Mouse (Mus musculus): ENCODE data around the gene Med29. TPM values are rescaled to one million over a fixed set of nuclear protein-coding genes. Genes with fewer than 3 reads are reported as not detected.
A peak's percentile ranks its signal among the peaks of the same experiment; 100 is the strongest.

The Med29 gene
- polyA plus RNA-seq, 1 experiment: 58.0 TPM

- Histone ChIP-seq H3K36me3 (ENCODE audit: control insufficient read depth, insufficient read depth, low read length) (peaks cover 7% of the 10 kb centered on the region; the same call in 1 of the 2 replicates), H3K27ac (ENCODE audit: insufficient read depth, low read depth, low read length) (peak overlapping the region; percentile 68), H3K4me1 (ENCODE audit: control insufficient read depth, insufficient read depth, insufficient read length, low read length) (peaks cover 27% of the 10 kb centered on the region), H3K4me3 (ENCODE audit: low read depth, low read length) (no peak overlapping the region), H3K27me3 (ENCODE audit: control insufficient read depth, insufficient read depth, low read length) (no peaks in the 10 kb centered on the region)
- TF ChIP-seq CTCF (IDR thresholded peaks at IDR 0.05; ENCODE audit: extremely low read depth, insufficient read length, insufficient replicate concordance, low read depth, low read length) (no peak), POLR2A (IDR thresholded peaks at IDR 0.05; ENCODE audit: low read depth, low read length) (no peak)
- WGBS: 68% methylated on average over 7 of the region's 7 CpGs
Observed at GRCm38 (mm10) chr7:28386007-28386406, 6.5 kb downstream of the Med29 start.

- 89% methylated on average over 9 of the region's 9 CpGs for WGBS
- Histone ChIP-seq H3K27me3 (ENCODE audit: control insufficient read depth, insufficient read depth, low read length) (no peaks in the 10 kb centered on the region), H3K4me3 (ENCODE audit: low read depth, low read length) (no peak overlapping the region), H3K36me3 (ENCODE audit: control insufficient read depth, insufficient read depth, low read length) (peaks cover 5% of the 10 kb centered on the region; the same call in 1 of the 2 replicates), H3K4me1 (ENCODE audit: control insufficient read depth, insufficient read depth, insufficient read length, low read length) (peaks cover 34% of the 10 kb centered on the region), H3K27ac (ENCODE audit: insufficient read depth, low read depth, low read length) (peak overlapping the region; percentile 51)
- TF ChIP-seq CTCF (IDR thresholded peaks at IDR 0.05; ENCODE audit: extremely low read depth, insufficient read length, insufficient replicate concordance, low read depth, low read length): no peak
- TF ChIP-seq POLR2A (IDR thresholded peaks at IDR 0.05; ENCODE audit: low read depth, low read length): no peak
Observed at GRCm38 (mm10) chr7:28385196-28385595, 7.3 kb downstream of the Med29 start.

- peak overlapping the region; percentile 98 for H3K27ac ChIP-seq (ENCODE audit: insufficient read depth, low read depth, low read length)
- H3K36me3 ChIP-seq (ENCODE audit: control insufficient read depth, insufficient read depth, low read length): 0 out of 2 replicates have a peak, but pooled peaks cover 2% of the 10 kb centered on the region
- WGBS: 69% methylated on average over 6 of the region's 6 CpGs
- TF ChIP-seq CTCF (IDR thresholded peaks at IDR 0.05; ENCODE audit: extremely low read depth, insufficient read length, insufficient replicate concordance, low read depth, low read length): no peak
- TF ChIP-seq POLR2A (IDR thresholded peaks at IDR 0.05; ENCODE audit: low read depth, low read length): no peak
- no peak overlapping the region for H3K4me3 ChIP-seq (ENCODE audit: low read depth, low read length)
- peaks cover 34% of the 10 kb centered on the region for H3K4me1 ChIP-seq (ENCODE audit: control insufficient read depth, insufficient read depth, insufficient read length, low read length)
- H3K27me3 ChIP-seq (ENCODE audit: control insufficient read depth, insufficient read depth, low read length): no peaks in the 10 kb centered on the region
Observed at GRCm38 (mm10) chr7:28384162-28384561, 8.3 kb downstream of the Med29 start.

- Histone ChIP-seq H3K27ac (ENCODE audit: insufficient read depth, low read depth, low read length) (peak overlapping the region; percentile 98), H3K36me3 (ENCODE audit: control insufficient read depth, insufficient read depth, low read length) (no peaks in the 10 kb centered on the region), H3K27me3 (ENCODE audit: control insufficient read depth, insufficient read depth, low read length) (no peaks in the 10 kb centered on the region), H3K4me1 (ENCODE audit: control insufficient read depth, insufficient read depth, insufficient read length, low read length) (peaks cover 30% of the 10 kb centered on the region), H3K4me3 (ENCODE audit: low read depth, low read length) (peak overlapping the region; percentile 11; the same call in 1 of the 2 replicates)
- 47% methylated on average over 4 of the region's 4 CpGs for WGBS
- no peak for TF ChIP-seq POLR2A (IDR thresholded peaks at IDR 0.05; ENCODE audit: low read depth, low read length)
- no peak for TF ChIP-seq CTCF (IDR thresholded peaks at IDR 0.05; ENCODE audit: extremely low read depth, insufficient read length, insufficient replicate concordance, low read depth, low read length)
Observed at GRCm38 (mm10) chr7:28383606-28384005, 8.9 kb downstream of the Med29 start.

- WGBS: 15% methylated on average over 11 of the region's 11 CpGs
- Histone ChIP-seq H3K27me3 (ENCODE audit: control insufficient read depth, insufficient read depth, low read length) (no peaks in the 10 kb centered on the region), H3K27ac (ENCODE audit: insufficient read depth, low read depth, low read length) (peak overlapping the region; percentile 98), H3K36me3 (ENCODE audit: control insufficient read depth, insufficient read depth, low read length) (peaks cover 6% of the 10 kb centered on the region), H3K4me1 (ENCODE audit: control insufficient read depth, insufficient read depth, insufficient read length, low read length) (peaks cover 30% of the 10 kb centered on the region), H3K4me3 (ENCODE audit: low read depth, low read length) (peak overlapping the region; percentile 11; the same call in 1 of the 2 replicates)
- no peak for TF ChIP-seq CTCF (IDR thresholded peaks at IDR 0.05; ENCODE audit: extremely low read depth, insufficient read length, insufficient replicate concordance, low read depth, low read length)
- TF ChIP-seq POLR2A (IDR thresholded peaks at IDR 0.05; ENCODE audit: low read depth, low read length): peak; percentile 15; the same call in 1 of the 2 replicates
Observed at GRCm38 (mm10) chr7:28382981-28383396, 9.5 kb downstream of the Med29 start.

- Histone ChIP-seq H3K36me3 (ENCODE audit: control insufficient read depth, insufficient read depth, low read length) (peaks cover 11% of the 10 kb centered on the region), H3K4me3 (ENCODE audit: low read depth, low read length) (peak overlapping the region; percentile 61), H3K27me3 (ENCODE audit: control insufficient read depth, insufficient read depth, low read length) (no peaks in the 10 kb centered on the region), H3K4me1 (ENCODE audit: control insufficient read depth, insufficient read depth, insufficient read length, low read length) (peaks cover 30% of the 10 kb centered on the region), H3K27ac (ENCODE audit: insufficient read depth, low read depth, low read length) (peak overlapping the region; percentile 98)
- 5% methylated on average over 11 of the region's 12 CpGs for WGBS
- TF ChIP-seq POLR2A (IDR thresholded peaks at IDR 0.05; ENCODE audit: low read depth, low read length) (no peak), CTCF (IDR thresholded peaks at IDR 0.05; ENCODE audit: extremely low read depth, insufficient read length, insufficient replicate concordance, low read depth, low read length) (no peak)
Observed at GRCm38 (mm10) chr7:28382347-28382951, 10.1 kb downstream of the Med29 start.

- peaks cover 16% of the 10 kb centered on the region for H3K36me3 ChIP-seq (ENCODE audit: control insufficient read depth, insufficient read depth, low read length)
- TF ChIP-seq CTCF (IDR thresholded peaks at IDR 0.05; ENCODE audit: extremely low read depth, insufficient read length, insufficient replicate concordance, low read depth, low read length) (no peak), POLR2A (IDR thresholded peaks at IDR 0.05; ENCODE audit: low read depth, low read length) (peak; percentile 32)
- H3K4me3 ChIP-seq (ENCODE audit: low read depth, low read length): peak overlapping the region; percentile 61
- under 1% methylated on average over 20 of the region's 20 CpGs for WGBS
- H3K4me1 ChIP-seq (ENCODE audit: control insufficient read depth, insufficient read depth, insufficient read length, low read length): peaks cover 30% of the 10 kb centered on the region
- H3K27me3 ChIP-seq (ENCODE audit: control insufficient read depth, insufficient read depth, low read length): no peaks in the 10 kb centered on the region
- peak overlapping the region; percentile 98 for H3K27ac ChIP-seq (ENCODE audit: insufficient read depth, low read depth, low read length)
Observed at GRCm38 (mm10) chr7:28381938-28382337, 10.6 kb downstream of the Med29 start.

Data from small intestine, adult 2 months (tissue).